Mouse (Mus musculus): ENCODE measurements around the gene Acot8.
"Not testable (repeated sequence)": the region's sequence is repeated elsewhere in the genome, so short reads cannot be mapped to it uniquely, and the experiment has no call there.

Gene Acot8

GRCm38 (mm10) chr2:164813557-164813956, 8.9 kb upstream of the Acot8 start:
- no peak for DNase-seq (ENCODE audit: low spot score in 2 of 2)

- DNase-seq (ENCODE audit: low spot score in 2 of 2), result no peak
These were observed 1.9 kb upstream of the Acot8 start for GRCm38 (mm10) chr2:164806614-164807013.

GRCm38 (mm10) chr2:164805332-164805718, 643 bp upstream of the Acot8 start:
- DNase-seq (ENCODE audit: low spot score in 2 of 2), result no peak

GRCm38 (mm10) chr2:164803921-164804313, 765 bp downstream of the Acot8 start:
- no peak for DNase-seq (ENCODE audit: low spot score in 2 of 2)

- DNase-seq (ENCODE audit: low spot score in 2 of 2), result no peak
These were observed 1.3 kb downstream of the Acot8 start for GRCm38 (mm10) chr2:164803201-164803920.

- DNase-seq (ENCODE audit: low spot score in 2 of 2), result no peak
These were observed 4.3 kb downstream of the Acot8 start for GRCm38 (mm10) chr2:164800252-164801004.

GRCm38 (mm10) chr2:164798554-164798953, 6.1 kb downstream of the Acot8 start:
- not testable (repeated sequence) for DNase-seq (ENCODE audit: low spot score in 2 of 2)

GRCm38 (mm10) chr2:164795868-164796267, 8.8 kb downstream of the Acot8 start:
- DNase-seq (ENCODE audit: low spot score in 2 of 2), result no peak

- peak; percentile 54 to 84 for DNase-seq (ENCODE audit: low spot score in 2 of 2)
These were observed 10.4 kb downstream of the Acot8 start for GRCm38 (mm10) chr2:164794293-164794692.

GRCm38 (mm10) chr2:164793772-164794171, 10.9 kb downstream of the Acot8 start:
- no peak for DNase-seq (ENCODE audit: low spot score in 2 of 2)

GRCm38 (mm10) chr2:164793236-164793635, 11.4 kb downstream of the Acot8 start:
- peak in 1 of 2 experiments; percentile 56 for DNase-seq (ENCODE audit: low spot score in 2 of 2)

GRCm38 (mm10) chr2:164792400-164793190, 12.1 kb downstream of the Acot8 start:
- DNase-seq (ENCODE audit: low spot score in 2 of 2), result no peak

- no peak for DNase-seq (ENCODE audit: low spot score in 2 of 2)
These were observed 12.8 kb downstream of the Acot8 start for GRCm38 (mm10) chr2:164791841-164792261.

- DNase-seq (ENCODE audit: low spot score in 2 of 2), result no peak
These were observed 14.2 kb downstream of the Acot8 start for GRCm38 (mm10) chr2:164790451-164790850.

GRCm38 (mm10) chr2:164788411-164788810, 16.3 kb downstream of the Acot8 start:
- no peak for DNase-seq (ENCODE audit: low spot score in 2 of 2)

- no peak for DNase-seq (ENCODE audit: low spot score in 2 of 2)
These were observed 16.9 kb downstream of the Acot8 start for GRCm38 (mm10) chr2:164787779-164788178.

- DNase-seq (ENCODE audit: low spot score in 2 of 2), result no peak
These were observed 17.6 kb downstream of the Acot8 start for GRCm38 (mm10) chr2:164787032-164787431.

GRCm38 (mm10) chr2:164786388-164786885, 18.2 kb downstream of the Acot8 start:
- no peak for DNase-seq (ENCODE audit: low spot score in 2 of 2)

GRCm38 (mm10) chr2:164785481-164786387, 18.9 kb downstream of the Acot8 start, which contains the start of gene Snx21:
Gene Snx21, plus strand, starts transcription at chr2:164785823.
- peak; percentile 57 to 78 for DNase-seq (ENCODE audit: low spot score in 2 of 2)

- DNase-seq (ENCODE audit: low spot score in 2 of 2), result no peak
These were observed 19.7 kb downstream of the Acot8 start for GRCm38 (mm10) chr2:164784869-164785420.

Measured in cerebellum, postnatal 4 days (tissue).